Mouse (Mus musculus): ENCODE measurements around the gene Olfr301. TPM values are rescaled to one million over a fixed set of nuclear protein-coding genes. Genes with fewer than 3 reads are reported as not detected.

The Olfr301 gene
- not detected in 2 replicates for polyA plus RNA-seq (2015; fragmentation: Nextera tagmentation; extraction: Ambion mirVana)

DNA sequence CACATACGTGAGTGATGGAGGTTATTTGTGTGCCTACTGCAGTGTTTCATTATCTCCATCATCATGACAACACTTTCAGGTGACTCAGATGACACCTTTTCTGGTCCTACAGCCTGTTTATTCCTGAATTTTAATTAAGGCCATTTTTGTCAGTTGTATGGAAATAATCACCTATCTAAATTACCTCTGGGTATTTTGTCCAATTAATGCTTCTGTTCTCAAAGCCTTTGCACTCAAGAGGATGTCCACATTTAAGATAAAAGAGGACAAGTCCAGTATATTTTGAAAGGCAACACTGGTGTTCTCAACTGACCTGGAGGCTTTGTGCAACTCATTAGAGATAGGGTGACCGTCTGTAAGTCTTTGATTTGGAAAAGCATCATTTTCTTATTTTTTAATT, at the start of gene Olfr301:
Gene Olfr301 (plus strand): TSS at position 301 of the 400 bp plus-strand sequence.
- Histone ChIP-seq H3K27ac (ENCODE audit: low read length) (no peak within 1 kb of the TSS), H3K4me3 (ENCODE audit: low read length) (no peak within 1 kb of the TSS), H3K36me3 (ENCODE audit: insufficient read depth, low read length) (no peaks in the 10 kb centered on the region), H3K4me2 (replicated peaks; ENCODE audit: low read depth, low read length) (no peak within 1 kb of the TSS), H3K9me3 (ENCODE audit: low read length) (no peaks in the 10 kb centered on the region), H3K27me3 (ENCODE audit: insufficient read depth, low read length) (no peaks in the 10 kb centered on the region), H3K9ac (replicated peaks; ENCODE audit: low read length) (no peak within 1 kb of the TSS), H3K4me1 (ENCODE audit: insufficient read depth, low read length) (no peaks in the 10 kb centered on the region)
- ATAC-seq (ENCODE audit: low FRiP score, low TSS enrichment), result no peak
- 81% methylated on average over 2 of the region's 2 CpGs for WGBS

DNA sequence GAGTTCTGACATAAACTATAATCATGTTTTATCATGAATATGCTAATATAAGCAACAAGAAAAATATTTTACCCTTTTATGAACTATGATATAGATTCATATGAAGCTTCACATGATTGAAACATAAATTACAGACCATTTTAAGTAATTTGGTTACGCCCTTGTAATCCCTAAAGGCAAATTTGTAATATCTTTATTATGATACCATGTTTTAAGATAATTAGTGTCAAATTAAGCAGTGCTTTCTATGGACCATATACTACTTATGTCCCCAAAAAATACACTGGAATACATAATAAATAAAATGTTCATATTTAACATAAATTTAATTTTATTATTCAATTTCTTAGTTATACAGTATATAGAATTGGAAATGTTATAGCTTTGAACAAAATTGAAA, 36.8 kb upstream of the Olfr301 start, which contains the start of gene Olfr305:
Gene Olfr305 (minus strand): TSS at position 101 of the 400 bp plus-strand sequence.
- no peaks in the 10 kb centered on the region for H3K4me1 ChIP-seq (ENCODE audit: insufficient read depth, low read length)
- no peaks in the 10 kb centered on the region for H3K27me3 ChIP-seq (ENCODE audit: insufficient read depth, low read length)
- no peak for ATAC-seq (ENCODE audit: low FRiP score, low TSS enrichment)
- H3K4me3 ChIP-seq (ENCODE audit: low read length), result no peak within 1 kb of the TSS
- H3K36me3 ChIP-seq (ENCODE audit: insufficient read depth, low read length), result no peaks in the 10 kb centered on the region
- H3K4me2 ChIP-seq (replicated peaks; ENCODE audit: low read depth, low read length), result no peak within 1 kb of the TSS
- H3K27ac ChIP-seq (ENCODE audit: low read length), result no peak within 1 kb of the TSS
- H3K9me3 ChIP-seq (ENCODE audit: low read length), result no peaks in the 10 kb centered on the region
- no peak within 1 kb of the TSS for H3K9ac ChIP-seq (replicated peaks; ENCODE audit: low read length)
- WGBS, result 80% methylated on average over 1 of the region's 1 CpGs

DNA sequence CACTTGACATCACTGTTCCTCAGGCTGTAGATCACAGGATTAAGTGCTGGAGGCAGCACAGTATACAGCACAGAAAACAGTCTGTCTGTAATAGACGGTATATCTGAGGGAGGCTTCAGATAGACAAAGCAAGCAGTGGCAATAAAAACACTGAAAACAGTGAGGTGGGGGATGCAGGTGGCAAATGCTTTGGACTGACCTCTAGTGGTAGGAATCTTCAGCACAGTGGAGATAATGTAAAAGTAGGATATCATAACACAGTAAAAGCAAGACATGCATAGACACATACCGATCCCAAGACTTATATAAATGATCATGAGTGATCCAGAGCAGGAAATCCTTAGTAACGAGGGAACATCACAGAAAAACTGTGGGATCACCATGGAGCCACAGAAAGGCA, 17.9 kb upstream of the Olfr301 start:
- no peak for ATAC-seq (ENCODE audit: low FRiP score, low TSS enrichment)
- no peaks in the 10 kb centered on the region for H3K4me1 ChIP-seq (ENCODE audit: insufficient read depth, low read length)
- H3K36me3 ChIP-seq (ENCODE audit: insufficient read depth, low read length), result no peaks in the 10 kb centered on the region
- no peak overlapping the region for H3K4me3 ChIP-seq (ENCODE audit: low read length)
- H3K27me3 ChIP-seq (ENCODE audit: insufficient read depth, low read length), result no peaks in the 10 kb centered on the region
- H3K9ac ChIP-seq (replicated peaks; ENCODE audit: low read length), result no peak overlapping the region
- 74% methylated on average over 3 of the region's 3 CpGs for WGBS
- H3K9me3 ChIP-seq (ENCODE audit: low read length), result no peaks in the 10 kb centered on the region
- no peak overlapping the region for H3K4me2 ChIP-seq (replicated peaks; ENCODE audit: low read depth, low read length)
- H3K27ac ChIP-seq (ENCODE audit: low read length), result no peak overlapping the region

GRCm38 (mm10) chr7:86386558-86386957, 17.1 kb upstream of the Olfr301 start, which contains the start of gene Olfr304:
TSS of gene Olfr304 (minus strand) at chr7:86386658.
- Histone ChIP-seq H3K4me2 (replicated peaks; ENCODE audit: low read depth, low read length) (no peak within 1 kb of the TSS), H3K36me3 (ENCODE audit: insufficient read depth, low read length) (no peaks in the 10 kb centered on the region), H3K4me1 (ENCODE audit: insufficient read depth, low read length) (no peaks in the 10 kb centered on the region), H3K27ac (ENCODE audit: low read length) (no peak within 1 kb of the TSS), H3K4me3 (ENCODE audit: low read length) (no peak within 1 kb of the TSS), H3K9ac (replicated peaks; ENCODE audit: low read length) (no peak within 1 kb of the TSS), H3K9me3 (ENCODE audit: low read length) (no peaks in the 10 kb centered on the region), H3K27me3 (ENCODE audit: insufficient read depth, low read length) (no peaks in the 10 kb centered on the region)
- 73% methylated on average over 1 of the region's 1 CpGs for WGBS
- no peak for ATAC-seq (ENCODE audit: low FRiP score, low TSS enrichment)

DNA sequence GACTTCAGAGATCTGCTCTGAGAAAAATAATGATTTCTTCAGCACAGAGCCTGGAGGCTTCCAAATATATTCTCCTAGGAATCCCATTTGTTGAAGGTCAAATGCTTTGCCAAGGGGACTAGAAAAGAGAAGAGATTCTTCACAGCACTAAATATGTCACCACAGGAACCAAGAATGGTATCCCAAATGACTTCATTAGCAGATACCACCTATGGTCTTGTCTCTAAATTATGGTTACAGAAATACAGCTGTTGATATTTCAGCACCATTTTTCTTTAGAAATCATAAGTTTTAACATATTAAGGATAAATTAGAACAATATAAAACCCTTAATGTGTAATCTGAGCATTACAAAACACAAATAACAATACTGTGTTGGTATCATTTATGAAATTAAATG, 6.0 kb upstream of the Olfr301 start, which contains the start of gene Olfr303:
Gene Olfr303 (minus strand): TSS at position 101 of the 400 bp plus-strand sequence.
- Histone ChIP-seq H3K9ac (replicated peaks; ENCODE audit: low read length) (no peak within 1 kb of the TSS), H3K4me3 (ENCODE audit: low read length) (no peak within 1 kb of the TSS), H3K9me3 (ENCODE audit: low read length) (no peaks in the 10 kb centered on the region), H3K27ac (ENCODE audit: low read length) (no peak within 1 kb of the TSS), H3K4me1 (ENCODE audit: insufficient read depth, low read length) (no peaks in the 10 kb centered on the region), H3K4me2 (replicated peaks; ENCODE audit: low read depth, low read length) (no peak within 1 kb of the TSS), H3K36me3 (ENCODE audit: insufficient read depth, low read length) (no peaks in the 10 kb centered on the region), H3K27me3 (ENCODE audit: insufficient read depth, low read length) (no peaks in the 10 kb centered on the region)
- ATAC-seq (ENCODE audit: low FRiP score, low TSS enrichment), result no peak

DNA sequence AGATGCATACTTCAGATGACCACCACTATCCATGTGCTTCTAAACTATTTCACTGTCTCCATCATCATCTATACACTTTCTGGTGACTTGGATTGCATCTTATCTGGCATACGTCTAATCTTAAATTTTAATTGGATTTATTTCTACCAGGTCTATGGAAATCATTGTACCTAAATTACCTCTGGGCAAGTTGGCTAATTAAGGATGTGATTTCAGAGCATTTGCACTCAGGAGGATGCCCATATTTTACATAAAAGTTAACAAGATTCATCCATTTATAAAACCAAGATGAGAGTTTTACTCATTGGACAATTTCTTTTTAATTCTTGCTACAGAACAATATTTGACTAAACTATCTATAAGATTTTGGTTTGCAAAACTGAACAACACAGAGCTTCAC, 56.0 kb downstream of the Olfr301 start, which contains the start of gene Olfr299:
Gene Olfr299 (plus strand): TSS at position 301 of the 400 bp plus-strand sequence.
- H3K27me3 ChIP-seq (ENCODE audit: insufficient read depth, low read length), result no peaks in the 10 kb centered on the region
- no peaks in the 10 kb centered on the region for H3K4me1 ChIP-seq (ENCODE audit: insufficient read depth, low read length)
- ATAC-seq (ENCODE audit: low FRiP score, low TSS enrichment), result no peak
- H3K9me3 ChIP-seq (ENCODE audit: low read length), result no peaks in the 10 kb centered on the region
- no peak within 1 kb of the TSS for H3K4me3 ChIP-seq (ENCODE audit: low read length)
- no peak within 1 kb of the TSS for H3K9ac ChIP-seq (replicated peaks; ENCODE audit: low read length)
- no peaks in the 10 kb centered on the region for H3K36me3 ChIP-seq (ENCODE audit: insufficient read depth, low read length)
- no peak within 1 kb of the TSS for H3K4me2 ChIP-seq (replicated peaks; ENCODE audit: low read depth, low read length)
- H3K27ac ChIP-seq (ENCODE audit: low read length), result no peak within 1 kb of the TSS
- 97% methylated on average over 1 of the region's 1 CpGs for WGBS

Other genes with a start within 250 kb of the Olfr301 start
- gene Vmn2r75, start 232.1 kb upstream of the Olfr301 start, polyA plus RNA-seq (2015; fragmentation: Nextera tagmentation; extraction: Ambion mirVana), result not detected in 2 replicates
- gene Vmn2r76, start 157.5 kb upstream of the Olfr301 start, polyA plus RNA-seq (2015; fragmentation: Nextera tagmentation; extraction: Ambion mirVana), result not detected in 2 replicates
- not detected in 2 replicates for gene Olfr310, start 126.7 kb upstream of the Olfr301 start, polyA plus RNA-seq (2015; fragmentation: Nextera tagmentation; extraction: Ambion mirVana)
- gene Olfr309, start 90.1 kb upstream of the Olfr301 start, polyA plus RNA-seq (2015; fragmentation: Nextera tagmentation; extraction: Ambion mirVana), result not detected in 2 replicates
- not detected in 2 replicates for gene Olfr308, start 78.2 kb upstream of the Olfr301 start, polyA plus RNA-seq (2015; fragmentation: Nextera tagmentation; extraction: Ambion mirVana)
- gene Olfr307, start 66.3 kb upstream of the Olfr301 start, polyA plus RNA-seq (2015; fragmentation: Nextera tagmentation; extraction: Ambion mirVana), result not detected in 2 replicates
- not detected in 2 replicates for gene Olfr305, start 36.9 kb upstream of the Olfr301 start, polyA plus RNA-seq (2015; fragmentation: Nextera tagmentation; extraction: Ambion mirVana)
- gene Olfr304, start 17.2 kb upstream of the Olfr301 start, polyA plus RNA-seq (2015; fragmentation: Nextera tagmentation; extraction: Ambion mirVana), result not detected in 2 replicates
- gene Olfr303, start 6.1 kb upstream of the Olfr301 start, polyA plus RNA-seq (2015; fragmentation: Nextera tagmentation; extraction: Ambion mirVana), result not detected in 2 replicates
- gene Olfr299, start 56.1 kb downstream of the Olfr301 start, polyA plus RNA-seq (2015; fragmentation: Nextera tagmentation; extraction: Ambion mirVana), result not detected in 2 replicates
- gene Olfr298, start 88.6 kb downstream of the Olfr301 start, polyA plus RNA-seq (2015; fragmentation: Nextera tagmentation; extraction: Ambion mirVana), result not detected in 2 replicates
- gene Olfr297, start 116.1 kb downstream of the Olfr301 start, polyA plus RNA-seq (2015; fragmentation: Nextera tagmentation; extraction: Ambion mirVana), result not detected in 2 replicates
- not detected in 2 replicates for gene Olfr295, start 180.0 kb downstream of the Olfr301 start, polyA plus RNA-seq (2015; fragmentation: Nextera tagmentation; extraction: Ambion mirVana)
- gene Olfr294, start 212.8 kb downstream of the Olfr301 start, polyA plus RNA-seq (2015; fragmentation: Nextera tagmentation; extraction: Ambion mirVana), result not detected in 2 replicates
- gene Olfr293, start 245.2 kb downstream of the Olfr301 start, polyA plus RNA-seq (2015; fragmentation: Nextera tagmentation; extraction: Ambion mirVana), result not detected in 2 replicates

Measured in kidney, embryonic 16.5 days (tissue).